Mouse (Mus musculus): ENCODE results near the gene BC048671.

The BC048671 gene

DNA sequence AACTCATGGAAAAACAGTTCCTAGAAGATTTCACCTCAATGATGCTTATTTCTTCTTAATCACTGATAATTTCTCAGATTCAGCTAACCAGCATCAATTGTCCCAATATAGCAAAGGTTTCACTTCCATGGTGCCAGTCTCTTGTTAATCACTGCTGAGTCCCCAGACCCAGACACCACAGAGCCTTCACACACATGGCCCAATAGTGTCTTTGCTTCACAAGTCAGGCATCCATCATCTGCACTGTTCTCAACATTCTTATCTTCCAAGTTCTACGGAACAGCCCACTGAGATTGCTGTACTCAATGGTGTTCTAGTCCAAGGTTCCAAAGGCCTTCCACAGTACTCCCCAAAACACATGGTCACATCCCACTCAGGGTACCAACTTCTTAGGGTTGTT, at the start of gene BC048671:
Gene BC048671, plus strand, starts transcription at position 301 of the 400 bp plus-strand sequence.
- DNase-seq = no peak

DNA sequence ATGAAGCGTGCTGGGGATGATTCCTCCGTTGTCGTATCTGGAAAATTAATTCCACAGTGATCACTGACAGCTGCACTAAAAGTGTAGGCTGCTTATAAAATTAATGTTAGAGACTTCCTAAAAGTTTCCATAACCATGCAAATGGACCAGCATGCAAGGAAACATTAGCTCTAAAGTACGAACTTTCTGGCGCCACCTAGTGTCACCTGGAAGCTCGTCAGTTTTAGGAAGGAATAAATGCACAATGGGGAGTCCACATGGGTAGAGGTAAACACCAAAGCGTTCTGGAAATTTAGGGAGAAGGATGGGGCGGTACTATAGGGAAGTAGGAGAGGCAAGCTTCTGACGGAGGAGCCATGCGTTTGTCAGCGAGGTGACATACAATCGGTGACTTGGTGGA, 12.8 kb upstream of the BC048671 start:
- DNase-seq = peak; percentile 11

DNA sequence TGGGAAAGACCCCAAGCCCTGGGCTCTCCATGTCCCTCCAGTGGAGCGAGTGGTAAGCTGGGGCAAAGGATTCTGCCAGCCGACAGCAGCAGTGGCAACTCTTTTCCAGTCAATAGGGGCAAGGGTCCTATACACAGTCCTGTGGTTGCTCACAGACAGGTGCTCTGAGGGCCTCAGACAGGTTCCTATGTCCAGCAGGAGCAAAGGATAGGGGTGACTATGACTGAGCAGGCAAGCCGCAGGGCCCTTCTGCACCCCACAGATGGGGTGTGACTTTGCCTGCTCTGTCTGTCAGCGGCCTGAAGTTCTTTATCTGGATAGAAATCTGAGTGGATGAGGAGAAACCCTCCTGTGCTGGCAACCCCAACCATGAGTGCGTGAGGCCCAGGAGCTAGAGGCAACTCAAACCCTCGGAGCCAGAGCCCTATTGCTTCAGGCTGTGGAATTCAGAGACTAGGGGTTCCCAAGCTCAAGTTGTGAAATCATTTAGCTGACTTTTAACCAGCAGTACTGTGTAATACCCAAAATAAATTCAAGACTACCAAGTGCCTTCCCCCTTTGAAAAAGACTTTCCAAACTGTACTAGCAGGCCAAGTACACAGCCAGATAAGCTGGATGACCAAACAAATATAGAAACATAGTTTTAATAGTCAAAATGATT, 5.4 kb downstream of the BC048671 start:
- DNase-seq = no peak

DNA sequence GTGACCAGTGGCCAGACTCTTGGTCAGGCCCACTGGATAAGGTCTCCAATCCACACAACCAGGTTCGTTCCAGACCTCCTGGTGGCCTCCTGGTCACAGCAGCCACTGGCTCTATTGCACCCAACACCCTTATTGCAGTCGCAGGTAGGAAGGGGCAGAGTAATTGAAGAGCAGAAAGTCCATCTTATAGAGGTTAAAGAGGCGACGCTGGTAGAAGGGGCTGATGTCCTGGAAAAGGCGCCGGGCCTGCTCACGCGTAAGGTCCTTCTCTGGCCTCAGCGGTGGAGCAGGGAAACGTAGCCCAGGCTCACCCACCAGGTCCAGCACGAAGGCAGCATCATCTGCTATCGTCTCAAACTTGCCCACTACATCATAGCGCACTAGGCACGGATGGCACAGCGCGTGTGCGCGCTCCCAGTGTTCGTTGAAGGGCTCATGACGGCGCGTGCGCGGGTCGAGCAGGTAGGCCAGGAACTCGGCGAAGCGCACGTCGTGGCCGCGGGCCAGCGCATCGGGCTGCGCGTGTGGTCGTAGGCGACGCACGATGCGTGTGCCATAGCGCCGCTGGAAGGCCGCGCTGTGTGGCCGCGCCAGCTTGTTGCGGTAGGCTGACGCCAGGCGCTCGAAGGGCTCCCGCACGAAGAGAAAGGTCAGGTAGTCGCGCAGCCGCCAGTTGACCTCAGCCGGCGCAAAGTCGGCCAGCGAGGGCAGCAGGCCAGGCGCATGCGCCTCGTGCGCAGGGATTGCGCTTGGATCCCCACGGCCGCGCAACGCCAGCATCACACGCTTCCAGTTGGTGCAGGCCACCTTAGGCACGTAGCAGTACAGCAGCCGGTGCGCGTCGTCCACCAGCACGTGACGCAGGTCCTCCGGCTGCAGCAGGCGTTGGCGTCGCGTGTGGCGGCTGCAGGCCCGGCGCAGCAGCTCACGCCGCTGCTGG, 8.1 kb downstream of the BC048671 start:
- no peak for DNase-seq

DNA sequence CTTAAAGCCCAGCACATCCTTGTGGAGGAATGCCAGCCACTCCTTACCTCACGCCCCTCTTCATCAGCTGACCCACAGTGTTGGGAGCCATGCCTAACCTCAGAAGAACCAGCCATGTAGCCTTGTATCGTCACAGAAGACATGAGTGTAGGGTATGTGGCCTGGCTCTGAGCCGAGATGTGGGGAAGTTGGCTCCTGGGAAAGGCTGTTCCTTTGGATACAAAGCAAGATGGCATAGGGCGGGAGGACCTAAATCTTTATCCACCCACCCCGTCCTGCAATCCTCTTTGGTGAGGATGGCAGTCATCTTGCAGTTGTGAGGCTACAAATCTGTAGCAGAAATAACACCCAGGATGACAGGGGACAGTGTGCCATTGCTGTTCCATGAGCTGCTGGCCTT, 14.9 kb downstream of the BC048671 start:
- no peak for DNase-seq

DNA sequence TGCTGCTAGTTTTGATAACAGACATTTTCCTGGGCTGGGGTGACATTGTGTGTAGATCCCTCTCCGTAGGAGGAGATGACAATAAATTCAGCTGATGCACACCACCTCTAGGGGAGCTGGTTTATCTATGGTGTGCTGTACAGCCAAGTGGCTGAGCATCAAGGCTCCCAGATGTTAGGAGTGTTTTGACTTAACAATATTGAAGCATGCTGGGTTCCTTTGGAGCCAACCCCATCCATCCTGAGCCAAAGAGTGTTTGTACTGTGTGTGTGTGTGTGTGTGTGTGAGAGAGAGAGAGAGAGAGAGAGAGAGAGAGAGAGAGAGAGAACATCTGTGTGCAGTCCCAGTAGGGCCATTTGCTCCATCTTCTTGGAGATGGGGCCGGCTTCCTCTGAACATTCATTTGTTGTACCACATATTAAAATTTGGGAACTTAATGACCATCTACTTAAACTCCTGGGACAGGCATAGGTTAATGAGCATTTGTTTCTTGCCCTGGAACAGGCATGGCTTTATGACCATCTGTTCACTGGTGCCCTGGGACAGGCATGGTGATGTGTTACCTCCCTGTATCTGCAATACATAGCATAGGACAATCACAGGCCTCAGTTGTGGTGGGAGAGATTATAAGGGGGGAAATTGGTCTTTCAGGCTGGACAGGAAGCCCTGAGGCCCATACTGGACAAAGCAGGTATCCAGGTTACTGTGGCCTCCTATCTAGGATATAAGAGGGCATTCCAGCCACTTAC, 16.7 kb downstream of the BC048671 start:
- no peak for DNase-seq

DNA sequence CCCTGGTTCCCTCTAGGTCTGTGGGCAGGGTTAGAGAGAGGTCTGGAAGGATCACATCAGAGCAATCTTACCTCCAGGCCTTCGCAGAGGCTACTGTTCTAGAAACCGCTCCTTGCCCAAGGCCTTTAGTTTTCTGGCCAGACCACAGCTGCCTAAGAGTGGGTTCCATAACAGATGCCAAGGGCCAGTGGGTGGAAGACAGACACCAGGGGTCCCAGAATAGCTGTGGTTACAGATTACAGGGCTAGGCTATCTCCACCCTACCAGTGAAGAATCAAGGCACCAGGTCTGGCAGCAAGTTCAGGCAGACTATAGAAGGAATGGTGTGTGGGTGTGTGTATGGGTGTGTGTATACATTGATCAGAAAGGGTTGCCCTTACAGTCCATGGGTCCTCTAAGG, 18.0 kb downstream of the BC048671 start:
- no peak for DNase-seq

DNA sequence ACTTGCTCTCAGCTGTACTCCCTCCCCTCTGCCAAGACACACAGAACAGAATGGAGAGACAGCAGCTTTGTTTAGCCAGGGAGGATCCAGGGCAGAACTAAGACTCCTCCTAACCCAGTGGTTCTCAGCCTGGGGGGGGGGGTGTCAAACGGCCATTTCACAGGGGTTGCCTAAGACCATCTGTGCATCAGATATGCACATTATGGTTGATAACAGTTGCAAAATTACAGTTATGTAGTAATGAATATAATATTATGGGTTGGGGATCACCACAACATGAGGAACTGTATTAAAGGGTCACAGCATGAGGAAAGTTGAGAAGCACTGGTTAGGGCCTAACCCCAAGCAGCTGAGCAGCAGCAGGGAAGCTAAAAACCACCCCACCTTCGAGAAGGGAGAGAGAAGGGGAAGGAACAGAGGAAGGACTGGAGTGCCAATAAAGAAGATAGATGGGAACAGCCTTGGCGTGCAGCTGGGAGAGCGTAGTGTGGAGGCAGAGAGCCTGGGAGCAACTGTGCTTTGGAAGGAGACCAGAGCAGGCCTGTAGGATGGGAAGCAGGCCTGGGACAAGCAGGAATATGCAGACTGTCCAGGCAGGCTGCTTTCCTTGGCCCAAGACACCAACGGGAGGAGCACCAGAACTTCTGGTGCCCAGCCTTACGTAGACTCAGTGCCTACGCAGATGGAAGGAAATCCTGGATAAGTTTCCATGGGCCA, 18.6 kb downstream of the BC048671 start:
- no peak for DNase-seq

DNA sequence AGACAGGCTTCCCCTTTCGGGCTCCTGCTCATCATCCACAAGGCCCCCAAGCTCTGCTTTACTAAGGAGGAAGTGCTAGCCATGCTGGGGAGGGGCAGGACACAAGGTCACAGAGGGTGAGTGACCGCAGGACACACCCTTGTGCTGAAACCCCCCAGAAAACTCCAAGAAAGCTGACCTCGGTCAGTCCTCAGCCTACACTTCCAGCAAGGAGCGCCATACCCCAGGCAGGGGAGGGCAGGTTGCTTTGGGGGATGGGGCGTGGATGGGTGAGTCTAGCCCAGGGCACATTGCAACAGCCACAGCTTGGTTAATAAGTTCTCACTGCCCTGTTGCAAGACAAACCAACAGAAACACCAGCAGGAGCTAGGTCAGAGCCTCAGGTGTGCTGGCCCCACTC, 19.4 kb downstream of the BC048671 start:
- no peak for DNase-seq

DNA sequence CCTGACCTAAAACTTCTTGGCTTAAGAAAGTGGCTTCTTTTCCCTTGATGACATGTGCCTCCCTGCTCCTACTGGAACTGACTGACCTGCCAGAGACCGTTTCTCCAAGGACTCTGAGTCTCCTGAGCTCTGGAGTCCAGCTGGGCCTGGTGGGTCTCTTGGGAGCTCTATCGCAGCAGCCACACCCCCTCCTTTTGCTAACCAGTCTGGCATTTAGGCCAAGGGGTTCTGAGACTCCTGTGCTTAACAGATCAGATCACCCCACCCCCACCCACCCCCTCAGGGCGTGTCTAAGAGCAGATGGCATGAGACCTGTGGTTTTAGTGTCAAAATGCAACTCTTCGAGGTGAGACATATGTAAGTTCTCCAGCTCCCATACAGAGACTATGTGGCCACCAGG, 20.8 kb downstream of the BC048671 start:
- DNase-seq = no peak

DNA sequence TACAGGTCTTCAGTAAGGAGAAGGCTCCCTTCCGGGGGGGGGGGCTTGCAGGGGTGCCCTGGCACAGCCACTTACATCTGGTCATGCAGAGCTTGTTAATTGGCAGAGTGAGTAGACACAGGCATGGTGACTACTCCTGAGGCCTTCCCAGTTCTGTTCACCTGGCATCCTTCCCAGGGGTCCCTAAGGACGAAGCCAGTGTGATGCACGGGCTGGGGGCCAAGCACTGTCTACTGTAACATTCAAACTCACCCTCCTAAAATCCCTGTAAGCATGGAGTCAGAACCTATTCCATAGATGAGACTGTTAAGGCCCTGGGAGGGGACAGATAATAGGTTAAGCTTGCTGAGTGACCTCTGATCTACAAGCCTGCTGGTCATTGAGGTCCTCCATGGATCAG, 23.0 kb downstream of the BC048671 start:
- DNase-seq = no peak

DNA sequence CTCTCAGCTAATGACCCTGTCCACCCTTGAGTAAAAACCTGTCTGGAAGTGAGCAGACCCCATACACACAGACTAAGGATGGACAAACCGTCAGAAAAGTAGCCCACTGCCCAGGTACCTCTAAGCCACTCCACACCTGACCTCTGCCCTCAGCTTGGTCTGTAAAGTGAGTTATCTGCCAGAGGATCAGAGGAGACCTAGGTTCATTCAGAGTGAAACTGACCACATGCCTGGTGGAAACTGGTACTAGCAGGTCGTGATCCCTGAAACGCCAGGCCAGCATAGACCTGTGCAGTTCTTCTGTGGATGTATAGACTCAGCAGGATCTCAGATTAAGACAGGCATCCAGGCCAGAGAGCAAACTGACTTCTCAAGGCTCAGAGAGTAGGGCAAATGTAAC, 23.4 kb downstream of the BC048671 start:
- DNase-seq = no peak

DNA sequence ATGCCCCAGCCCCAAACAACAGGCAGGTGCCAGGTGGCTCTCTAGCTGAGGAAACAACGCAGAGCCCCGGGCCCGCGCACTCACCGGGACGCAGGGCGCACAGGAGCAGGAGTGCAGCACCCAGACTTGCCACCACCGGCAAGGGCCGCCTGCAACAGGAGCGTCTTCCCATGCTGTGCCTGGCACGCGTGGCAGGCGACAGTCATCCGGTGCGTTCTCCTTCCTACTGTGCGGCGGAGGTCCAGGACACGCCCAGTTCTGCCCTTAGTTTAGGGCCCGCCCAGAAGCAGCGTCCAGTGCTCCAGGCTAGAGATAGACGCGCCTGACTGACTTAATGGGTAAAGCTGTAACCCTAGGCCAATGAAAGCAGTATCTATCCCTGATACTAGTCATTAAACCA, 24.0 kb downstream of the BC048671 start, which contains the start of gene Chst13:
Gene Chst13, minus strand, starts transcription at position 195 of the 400 bp plus-strand sequence.
- peak; percentile 37 for DNase-seq

DNA sequence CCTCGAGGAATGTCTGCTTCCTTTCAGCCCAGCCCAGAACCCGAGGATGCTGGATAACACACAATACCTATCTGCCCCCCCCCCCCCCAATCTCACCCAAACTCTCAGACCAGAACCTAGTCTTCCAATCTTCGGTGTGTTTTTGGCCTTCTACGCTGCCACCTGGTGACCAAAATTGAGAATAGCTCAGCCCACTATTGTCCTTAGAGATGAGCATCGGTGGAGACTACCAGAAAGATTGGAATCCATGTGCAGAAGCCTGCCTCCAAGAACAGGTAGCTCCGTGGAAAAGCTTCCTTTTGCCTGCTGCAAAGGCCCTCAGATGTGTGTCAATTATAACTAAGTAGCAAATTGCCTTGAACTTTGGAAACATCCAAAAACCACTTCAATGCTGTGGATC, 26.7 kb downstream of the BC048671 start:
- peak; percentile 33 for DNase-seq

DNA sequence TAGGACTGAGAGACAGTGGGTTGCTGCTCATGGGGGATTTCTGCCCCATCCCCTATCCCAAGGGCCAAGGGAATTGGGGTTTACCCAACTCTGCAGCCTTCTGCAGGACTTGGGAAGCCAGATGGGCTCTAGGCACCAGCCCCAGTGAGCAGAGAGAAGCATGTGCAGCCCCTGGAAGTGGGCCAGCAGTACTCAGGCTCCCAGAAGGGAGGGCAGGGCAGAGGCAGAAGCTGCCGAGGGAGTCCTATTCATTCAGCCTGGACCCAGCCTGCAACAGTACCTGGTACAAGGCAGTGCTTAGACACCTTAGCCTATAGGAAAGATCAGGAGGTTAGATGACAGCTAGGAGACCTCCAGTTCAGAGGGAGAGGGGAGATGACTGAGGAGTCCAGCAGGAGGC, 28.9 kb downstream of the BC048671 start:
- no peak for DNase-seq

DNA sequence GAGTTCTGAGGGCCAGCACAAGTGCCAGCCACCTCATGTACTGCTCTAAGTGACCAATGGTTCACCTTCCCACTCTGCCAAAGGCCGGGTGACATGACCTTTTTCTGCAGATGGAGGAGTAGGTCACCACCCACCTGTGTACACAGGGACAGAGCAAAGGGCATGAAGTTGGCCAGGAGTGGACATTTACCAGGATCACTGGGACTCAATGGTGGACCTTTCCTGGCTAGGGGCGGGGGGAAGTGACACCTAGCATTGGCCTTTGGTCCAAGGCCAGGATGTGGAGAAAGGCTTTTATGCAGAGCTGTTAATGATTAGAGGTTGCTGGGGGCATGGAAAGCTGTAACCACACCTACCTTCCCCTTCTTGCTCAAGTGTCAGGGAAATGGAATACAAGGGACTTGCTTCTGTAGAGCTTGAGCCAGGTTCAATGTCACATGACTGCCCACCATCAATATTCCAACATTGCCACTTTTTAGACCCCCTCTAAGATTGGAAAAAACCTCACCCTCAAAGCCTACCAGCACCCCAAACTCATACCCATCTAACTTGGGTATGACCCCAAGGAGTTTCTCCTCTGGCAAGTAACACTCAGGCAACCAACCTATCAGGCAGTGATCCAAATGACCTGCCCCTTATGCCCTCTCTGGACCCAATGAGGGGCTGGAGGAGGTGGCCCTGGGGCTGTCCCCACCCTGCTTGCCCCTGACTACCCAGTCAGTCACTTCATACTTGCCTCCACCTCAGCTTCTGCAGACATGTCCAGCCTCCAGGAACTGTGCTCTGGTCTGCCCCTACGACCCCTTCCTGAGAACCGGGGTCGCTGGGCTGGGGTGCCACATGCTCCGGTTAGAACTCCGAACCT, 31.8 kb downstream of the BC048671 start, which contains the start of gene Uroc1:
Gene Uroc1, plus strand, starts transcription at position 724 of the 865 bp plus-strand sequence.
- DNase-seq = no peak

DNA sequence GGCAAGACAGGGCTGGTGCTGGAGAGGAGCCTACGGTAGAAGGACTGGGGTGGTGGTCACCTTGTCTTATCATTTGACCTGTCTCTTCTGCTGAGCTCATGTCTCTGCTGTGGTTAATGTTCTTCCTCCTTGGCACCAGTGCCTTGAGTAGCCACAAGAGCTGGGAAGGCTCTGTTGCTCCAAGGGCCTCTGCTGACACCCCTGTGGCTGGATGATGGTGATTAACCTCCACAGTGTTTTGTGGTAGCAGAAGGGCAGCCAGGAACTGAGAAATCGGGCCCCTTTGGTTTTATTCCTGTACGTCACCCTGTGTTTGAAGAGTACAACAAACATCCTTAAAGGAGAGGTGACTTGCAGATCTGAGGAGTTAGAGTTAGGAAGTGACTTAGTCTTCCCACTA, 33.2 kb downstream of the BC048671 start:
- no peak for DNase-seq

DNA sequence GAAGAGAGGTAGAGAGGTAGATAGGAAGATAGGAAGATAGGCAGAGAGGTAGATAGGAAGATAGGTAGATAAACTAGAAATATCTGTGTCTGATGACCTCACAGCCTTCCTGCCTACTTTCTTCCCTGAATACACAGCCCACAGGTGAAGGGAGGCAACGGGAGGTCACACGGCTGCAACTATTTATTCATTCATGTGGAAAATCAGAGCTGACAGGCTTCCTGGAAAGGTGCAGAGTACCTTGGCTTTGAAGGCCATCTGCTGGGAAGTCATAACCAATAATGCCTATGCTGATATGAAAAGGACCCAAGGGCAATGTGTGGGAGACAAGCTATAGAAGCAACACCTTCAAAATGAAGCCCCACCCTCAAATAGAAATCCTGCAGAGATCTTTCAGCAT, 41.3 kb downstream of the BC048671 start:
- DNase-seq = no peak

DNA sequence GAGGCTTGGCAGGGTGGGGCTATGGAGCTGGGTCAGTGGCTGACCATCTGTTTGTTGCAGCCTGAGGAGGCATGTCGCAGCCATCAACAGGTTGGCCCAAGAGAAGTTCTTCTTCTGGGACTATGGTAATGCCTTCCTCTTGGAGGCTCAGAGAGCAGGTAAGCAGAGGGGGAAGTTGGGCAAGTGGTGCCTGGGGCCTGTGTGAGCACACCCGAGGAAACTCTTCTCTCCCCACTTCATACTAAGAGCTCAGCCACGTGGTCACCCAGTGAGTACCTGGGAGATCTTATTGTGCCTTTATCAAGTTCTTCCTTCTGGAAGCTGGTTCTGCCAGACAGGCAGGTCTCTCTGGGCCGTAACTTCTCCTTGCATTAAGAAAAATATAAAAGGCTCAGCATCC, 46.2 kb downstream of the BC048671 start:
- DNase-seq = no peak

DNA sequence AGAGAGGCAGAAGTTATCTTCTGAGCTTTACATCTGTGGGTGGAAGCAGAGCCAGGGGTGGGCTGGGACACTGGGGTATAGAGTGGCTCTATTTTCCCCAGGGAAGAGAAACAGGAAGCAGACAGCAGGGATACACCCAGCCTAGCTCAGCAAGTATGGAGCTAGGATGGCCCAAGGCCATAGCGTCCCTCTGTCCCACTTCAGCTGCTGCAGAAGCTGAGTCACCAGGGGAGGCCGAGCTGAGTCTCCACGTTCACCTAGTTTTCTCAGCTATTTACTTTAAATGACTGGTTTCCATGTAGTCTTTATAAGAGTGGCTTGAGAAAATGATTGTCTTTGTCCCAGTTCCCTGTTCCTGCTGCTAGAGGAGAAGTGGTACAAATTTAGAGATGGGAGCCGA, 47.5 kb downstream of the BC048671 start:
- no peak for DNase-seq

DNA sequence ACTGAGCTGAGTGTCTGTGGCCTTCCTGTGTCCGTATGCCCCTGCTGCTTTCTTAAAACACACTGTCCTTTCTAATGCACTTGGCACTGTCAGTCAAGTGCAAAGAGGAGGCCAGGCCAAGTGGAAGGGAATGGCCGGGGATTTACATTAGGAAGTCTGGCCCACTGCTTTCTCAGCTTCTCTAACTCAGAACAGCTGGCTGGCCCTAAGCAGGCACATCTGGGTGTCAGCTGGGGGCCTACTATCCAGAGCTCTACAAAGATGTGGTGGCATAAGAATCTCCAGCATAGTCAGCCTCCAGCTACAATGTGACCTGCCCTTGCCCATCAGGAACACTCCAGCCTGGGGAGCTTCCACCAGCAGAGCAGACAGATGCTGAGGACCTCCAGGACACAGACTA, 49.0 kb downstream of the BC048671 start:
- peak; percentile 37 for DNase-seq

Data from embryo, embryonic 11 days (tissue).